Mouse (Mus musculus) layer of hippocampus, postnatal 25 days (tissue): Measurements from ENCODE around the gene Tbl1x. TPM values are rescaled to one million over a fixed set of nuclear protein-coding genes. Genes with fewer than 3 reads are reported as not detected.
A peak's percentile ranks its signal among the peaks of the same experiment; 100 is the strongest.

Experiments used
- DNase-seq, 2 experiments: peaks; one replicate each; pipeline ENCODE4 v3.0.0; 2022; ENCODE audit warnings: mixed read lengths in 2 of 2, low spot score in 1 of 2; ENCODE audit errors: extremely low spot score in 1 of 2
- total RNA-seq, 2 experiments: library from RNA; stranded (reverse); gene quantifications; 2 replicates each; pipeline ENCODE4 v1.2.3; 2021

Tbl1x gene
- total RNA-seq, result 10 to 100 TPM; 29.8 to 32.7 TPM

GRCm38 (mm10) chrX:77510371-77511300 lies at the start of gene Tbl1x:
Gene Tbl1x (plus strand): TSS chrX:77511013.
- peak; percentile 37 to 40 for DNase-seq

GRCm38 (mm10) chrX:77469216-77469615 lies 41.6 kb upstream of the Tbl1x start:
- no peak for DNase-seq

GRCm38 (mm10) chrX:77472858-77473257 lies 38.0 kb upstream of the Tbl1x start:
- DNase-seq, result no peak

GRCm38 (mm10) chrX:77473511-77473910 lies 37.3 kb upstream of the Tbl1x start:
- DNase-seq, result no peak

- no peak for DNase-seq
These were observed 36.3 kb upstream of the Tbl1x start for GRCm38 (mm10) chrX:77474551-77474950.

- DNase-seq, result no peak
These were observed 33.3 kb upstream of the Tbl1x start for GRCm38 (mm10) chrX:77477526-77477925.

- no peak for DNase-seq
These were observed 22.7 kb upstream of the Tbl1x start for GRCm38 (mm10) chrX:77487922-77488799.

- DNase-seq, result no peak
These were observed 20.7 kb upstream of the Tbl1x start for GRCm38 (mm10) chrX:77490127-77490526.

GRCm38 (mm10) chrX:77509149-77509548 lies 1.7 kb upstream of the Tbl1x start:
- DNase-seq, result peak; percentile 45 to 58

GRCm38 (mm10) chrX:77509776-77510175 lies 1.0 kb upstream of the Tbl1x start:
- DNase-seq, result peak in 1 of 2 experiments; percentile 3

- peak; percentile 8 to 23 for DNase-seq
These were observed 634 bp downstream of the Tbl1x start for GRCm38 (mm10) chrX:77511301-77511993.

GRCm38 (mm10) chrX:77511994-77512485 lies 1.2 kb downstream of the Tbl1x start:
- DNase-seq, result no peak

GRCm38 (mm10) chrX:77517274-77518085 lies 6.7 kb downstream of the Tbl1x start:
- no peak for DNase-seq

GRCm38 (mm10) chrX:77518929-77519328 lies 8.1 kb downstream of the Tbl1x start:
- DNase-seq, result no peak

- no peak for DNase-seq
These were observed 12.1 kb downstream of the Tbl1x start for GRCm38 (mm10) chrX:77522842-77523375.

GRCm38 (mm10) chrX:77525179-77525578 lies 14.4 kb downstream of the Tbl1x start:
- no peak for DNase-seq

- DNase-seq, result no peak
These were observed 17.6 kb downstream of the Tbl1x start for GRCm38 (mm10) chrX:77528401-77528800.

GRCm38 (mm10) chrX:77530997-77531396 lies 20.2 kb downstream of the Tbl1x start:
- no peak for DNase-seq

GRCm38 (mm10) chrX:77533922-77534321 lies 23.1 kb downstream of the Tbl1x start:
- no peak for DNase-seq
